Mouse (Mus musculus) lung, postnatal 0 days (tissue): ENCODE measurements around the gene Plpp7.

Experiments used
- CTCF ChIP-seq: IDR thresholded peaks from 2 replicates; pipeline ENCODE4 v1.5.1; 2016; ENCODE audit warnings: antibody characterized with exemption, mild to moderate bottlenecking
- EP300 ChIP-seq: IDR thresholded peaks from 2 replicates; pipeline ENCODE4 v1.6.1; 2016; ENCODE audit warnings: antibody characterized with exemption, mild to moderate bottlenecking, control low read depth

- TF ChIP-seq EP300: no peak
- no peak for TF ChIP-seq CTCF
Observed at GRCm38 (mm10) chr2:32144633-32145032, 49.3 kb downstream of the Plpp7 start.
